Mouse (Mus musculus) olfactory bulb, adult 2 months (tissue): ENCODE results near the gene Rtkn.

Experiments
- CTCF ChIP-seq: fragments of 200-500 bp; IDR thresholded peaks from 2 replicates; pipeline ENCODE4 v1.5.1; 2012; ENCODE audit warnings: low read depth, mild to moderate bottlenecking, low read length, moderate library complexity; ENCODE audit not compliant: insufficient read depth
- POLR2A ChIP-seq: fragments of 200-500 bp; IDR thresholded peaks from 2 replicates; pipeline ENCODE4 v1.6.1; 2012; ENCODE audit warnings: mild to moderate bottlenecking, low read depth, low read length, moderate library complexity; ENCODE audit not compliant: insufficient read depth

DNA sequence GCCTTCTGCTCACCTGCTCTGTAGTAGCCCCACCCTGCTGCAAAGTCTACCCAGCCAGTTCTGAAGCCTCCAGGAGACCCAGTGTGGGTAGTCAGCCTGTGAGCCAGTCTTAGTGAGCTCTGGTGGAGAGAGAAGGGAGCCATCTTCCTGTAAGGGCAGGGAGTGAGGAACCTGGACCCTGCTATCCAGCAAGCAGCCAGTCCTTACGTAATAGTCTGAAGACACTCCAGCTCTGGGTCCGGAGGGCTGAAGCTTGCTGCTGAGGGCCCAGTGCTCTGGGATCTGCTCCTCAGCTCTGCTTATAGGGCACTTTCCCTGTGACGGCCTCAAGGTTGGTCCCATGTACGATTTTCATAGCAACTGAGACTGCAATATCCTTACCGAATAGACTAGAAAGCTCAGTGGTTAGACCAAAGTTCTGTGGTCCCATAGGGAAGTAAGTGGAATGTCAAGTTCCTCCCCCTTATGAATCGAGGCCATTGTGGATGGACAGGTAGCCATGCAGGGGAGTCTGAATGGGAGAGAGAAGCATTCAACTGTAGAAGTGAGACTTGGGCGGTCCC is at the start of gene Rtkn:
- TF ChIP-seq CTCF (no peak), POLR2A (no peak)
